Mouse (Mus musculus) forebrain, postnatal 0 days (tissue): ENCODE measurements around the gene Tex47. TPM values are rescaled to one million over a fixed set of nuclear protein-coding genes. Genes with fewer than 3 reads are reported as not detected.

Experiments
- ATAC-seq: fragments of 200-750 bp; cut with Nextera tagmentation; 2 replicates; pipeline ENCODE4 v1.8.0; 2017; ENCODE audit warnings: mild to moderate bottlenecking, moderate library complexity
- DNase-seq: peaks from one replicate; pipeline ENCODE4 v3.0.0-alpha.2; 2015
- H3K27ac ChIP-seq: fragments of 300-500 bp; sonication (generic); 2 replicates; pipeline ENCODE4 v1.5.1; 2014; ENCODE audit warnings: low read depth, mild to moderate bottlenecking, antibody characterized with exemption, low read length, moderate library complexity, mixed read lengths
- H3K27me3 ChIP-seq: fragments of 300-500 bp; sonication (generic); 2 replicates; pipeline ENCODE4 v1.6.1; 2014; ENCODE audit warnings: mild to moderate bottlenecking, low read length, mixed read lengths; ENCODE audit not compliant: insufficient read depth
- H3K36me3 ChIP-seq: fragments of 300-500 bp; sonication (generic); 2 replicates; pipeline ENCODE4 v1.6.1; 2014; ENCODE audit warnings: mild to moderate bottlenecking, moderate library complexity; ENCODE audit not compliant: insufficient read depth
- H3K4me1 ChIP-seq: fragments of 300-500 bp; sonication (generic); 2 replicates; pipeline ENCODE4 v1.6.1; 2014; ENCODE audit warnings: antibody characterized with exemption; ENCODE audit not compliant: insufficient read depth
- H3K4me2 ChIP-seq: fragments of 300-500 bp; sonication (generic); 2 replicates; pipeline ENCODE4 v1.6.1; 2014; ENCODE audit warnings: low read depth, mild to moderate bottlenecking, moderate library complexity
- H3K4me3 ChIP-seq: fragments of 300-500 bp; sonication (generic); 2 replicates; pipeline ENCODE4 v1.5.1; 2014; ENCODE audit warnings: low read depth, low read length, mixed read lengths
- H3K9ac ChIP-seq: fragments of 300-500 bp; sonication (generic); 2 replicates; pipeline ENCODE4 v1.6.1; 2014; ENCODE audit warnings: mild to moderate bottlenecking
- H3K9me3 ChIP-seq: fragments of 300-500 bp; sonication (generic); 2 replicates; pipeline ENCODE4 v1.6.1; 2016; ENCODE audit warnings: low read length
- CTCF ChIP-seq: sonication (generic); IDR thresholded peaks from 2 replicates; pipeline ENCODE4 v1.5.1; 2016; ENCODE audit warnings: antibody characterized with exemption, control low read depth, low read depth
- WGBS: fragments of 180-500 bp; shearing (Covaris S2); extraction: QIAGEN DNeasy Blood & Tissue Kit; methylation state at CpG from one replicate; pipeline ENCODE4 v1.1.7; 2014; 5-methylcytosine and 5-hydroxymethylcytosine counted together
- polyA plus RNA-seq: library from polyadenylated mRNA; unstranded; fragments of >200 nt; fragmentation: Nextera tagmentation; extraction: Ambion mirVana; gene quantifications from 2 replicates; pipeline ENCODE4 v1.2.1, GENCODE M21; 2015
- total RNA-seq: library from RNA; depleted of rRNA; stranded (reverse); fragments of >200 nt; gene quantifications from 2 replicates; pipeline ENCODE4 v1.2.3, GENCODE M21; 2014; rRNA removed

The Tex47 gene
- total RNA-seq (not detected in 2 replicates), polyA plus RNA-seq (0.18 and 0.28 TPM in 2 replicates)

DNA sequence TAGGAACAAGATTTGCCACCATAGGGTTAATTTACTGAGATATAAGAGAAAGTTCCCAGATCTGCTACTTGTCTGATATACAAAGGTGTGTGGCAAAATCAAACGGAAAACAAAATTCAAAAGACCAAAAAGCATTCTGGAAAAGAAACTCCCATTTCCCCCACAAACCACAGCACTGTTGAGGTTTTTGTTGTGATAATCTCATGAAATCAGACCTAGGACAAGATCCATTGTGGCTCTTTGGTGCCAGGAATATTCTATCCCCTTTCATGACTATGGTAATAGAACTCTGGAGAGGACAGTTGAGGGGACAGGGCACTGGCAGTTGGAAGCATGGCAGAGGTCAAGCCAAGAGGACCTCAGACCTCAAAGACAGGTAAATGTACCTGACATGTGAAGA is at the start of gene Tex47:
Gene Tex47 (plus strand): TSS at position 301 of the 400 bp plus-strand sequence.
- no peak within 1 kb of the TSS for H3K4me3 ChIP-seq
- no peaks in the 10 kb centered on the region for H3K9me3 ChIP-seq
- no peak within 1 kb of the TSS for H3K4me2 ChIP-seq
- no peak for ATAC-seq
- H3K36me3 ChIP-seq, result no peaks in the 10 kb centered on the region
- no peak within 1 kb of the TSS for H3K27ac ChIP-seq
- H3K27me3 ChIP-seq, result no peaks in the 10 kb centered on the region
- DNase-seq, result no peak
- no peak for TF ChIP-seq CTCF
- no peaks in the 10 kb centered on the region for H3K4me1 ChIP-seq
- WGBS, result 84% methylated on average over 1 of the region's 1 CpGs
- no peak within 1 kb of the TSS for H3K9ac ChIP-seq

DNA sequence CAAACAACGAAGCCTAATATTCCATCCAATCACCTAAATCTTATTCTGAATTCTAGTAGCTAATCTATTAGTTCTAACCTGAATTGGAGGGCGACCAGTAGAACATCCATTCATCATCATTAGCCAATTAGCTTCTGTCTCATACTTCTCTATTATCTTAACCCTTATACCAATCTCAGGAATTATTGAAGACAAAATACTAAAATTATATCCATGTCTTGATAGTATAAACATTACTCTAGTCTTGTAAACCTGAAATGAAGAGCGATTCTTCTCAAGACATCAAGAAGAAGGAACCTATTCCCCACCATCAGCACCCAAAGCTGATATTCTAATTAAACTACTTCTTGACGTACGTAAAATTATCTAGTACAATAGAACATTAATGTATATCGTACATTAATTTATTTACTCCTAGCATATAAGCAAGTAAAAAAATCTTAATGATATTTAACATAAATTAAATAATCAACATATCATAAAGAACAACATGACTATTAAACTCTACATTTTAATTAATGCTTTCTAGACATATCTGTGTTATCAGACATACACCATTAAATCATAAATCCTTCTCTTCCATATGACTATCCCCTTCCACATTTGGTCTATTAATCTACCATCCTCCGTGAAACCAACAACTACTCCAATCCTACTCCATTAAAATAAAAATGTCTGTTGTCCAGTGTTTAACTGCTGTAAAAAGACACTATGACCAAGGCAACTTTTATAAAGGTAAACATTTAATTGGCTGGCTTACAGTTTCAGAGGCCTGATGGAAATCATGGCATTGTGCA is 27.1 kb upstream of the Tex47 start:
- no peaks in the 10 kb centered on the region for H3K4me1 ChIP-seq

DNA sequence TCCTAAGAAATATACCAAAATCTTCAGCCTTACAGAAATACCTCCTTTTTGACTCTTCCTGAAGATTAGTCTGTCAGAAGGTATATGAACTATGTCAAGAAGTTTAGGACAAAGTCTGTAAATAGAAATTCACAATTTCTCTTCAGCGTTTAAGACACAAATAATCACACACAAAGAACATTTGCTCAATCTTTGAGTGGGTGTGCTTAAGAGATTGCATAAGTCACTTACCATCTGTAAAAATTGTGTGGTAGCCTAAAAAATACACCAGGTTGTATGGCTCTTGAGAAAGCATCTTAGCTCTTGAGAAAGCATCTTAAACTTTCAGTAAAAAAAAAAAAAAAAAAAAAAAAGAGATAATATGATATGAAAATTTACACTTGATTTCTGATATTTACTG is 19.6 kb upstream of the Tex47 start:
- WGBS, result 94% methylated on average over 1 of the region's 1 CpGs
- Histone ChIP-seq H3K4me1 (no peaks in the 10 kb centered on the region), H3K4me3 (no peak overlapping the region), H3K27ac (no peak overlapping the region), H3K27me3 (no peaks in the 10 kb centered on the region), H3K9me3 (no peaks in the 10 kb centered on the region), H3K4me2 (no peak overlapping the region), H3K9ac (no peak overlapping the region), H3K36me3 (no peaks in the 10 kb centered on the region)
- DNase-seq (no peak), ATAC-seq (no peak)
- no peak for TF ChIP-seq CTCF

More for the DNA sequence above, 27.1 kb upstream of the Tex47 start:
- DNase-seq (no peak), ATAC-seq (no peak)
- 93% methylated on average over 7 of the region's 7 CpGs for WGBS
- Histone ChIP-seq H3K4me3 (no peak overlapping the region), H3K36me3 (no peaks in the 10 kb centered on the region), H3K4me2 (no peak overlapping the region), H3K27me3 (no peaks in the 10 kb centered on the region), H3K9ac (no peak overlapping the region), H3K9me3 (no peaks in the 10 kb centered on the region), H3K27ac (no peak overlapping the region)
- TF ChIP-seq CTCF, result no peak

DNA sequence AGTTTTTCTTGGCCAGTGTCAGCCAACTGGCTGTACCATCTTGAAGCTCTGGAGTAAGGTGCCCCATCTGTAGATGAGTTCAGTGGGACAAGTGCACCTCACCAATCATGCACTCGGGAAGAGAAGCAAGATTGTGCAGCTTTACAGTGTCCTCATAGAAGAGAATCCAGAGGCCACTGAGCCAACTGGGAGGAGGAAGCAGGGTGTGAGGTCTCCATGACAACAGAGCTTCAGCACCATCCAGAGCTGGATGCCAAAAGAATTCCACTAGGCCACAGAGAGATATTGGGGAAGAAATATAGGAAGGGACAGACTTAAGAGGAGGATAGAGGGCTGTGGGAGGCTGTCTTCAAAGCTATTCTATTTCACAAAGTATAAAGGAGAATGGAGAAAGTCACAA is 950 bp upstream of the Tex47 start:
- H3K36me3 ChIP-seq, result no peaks in the 10 kb centered on the region
- H3K9ac ChIP-seq, result no peak overlapping the region
- DNase-seq, result no peak
- ATAC-seq, result no peak
- no peaks in the 10 kb centered on the region for H3K9me3 ChIP-seq
- WGBS, result 61% methylated on average over 1 of the region's 1 CpGs
- H3K27me3 ChIP-seq, result no peaks in the 10 kb centered on the region
- TF ChIP-seq CTCF, result no peak
- H3K4me3 ChIP-seq, result no peak overlapping the region
- no peaks in the 10 kb centered on the region for H3K4me1 ChIP-seq
- no peak overlapping the region for H3K4me2 ChIP-seq
- H3K27ac ChIP-seq, result no peak overlapping the region

DNA sequence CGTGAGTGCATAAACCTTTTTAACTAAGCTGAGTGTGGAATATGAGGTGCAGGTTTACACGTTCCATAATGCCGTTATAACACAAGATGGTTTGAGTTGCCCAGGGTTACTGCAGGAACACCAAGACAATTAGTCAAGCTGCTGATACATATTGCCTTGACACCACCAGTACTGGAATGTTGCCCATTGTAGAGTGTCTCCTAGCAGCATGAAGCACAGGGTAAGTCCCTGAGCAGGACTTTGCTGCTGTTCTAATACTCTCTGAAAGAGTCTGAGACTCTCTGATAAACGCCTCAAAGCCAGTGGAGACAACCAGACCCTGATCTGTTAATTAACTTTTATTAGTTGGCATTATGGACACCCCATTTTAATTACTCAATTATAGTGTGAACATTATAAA is 21.7 kb downstream of the Tex47 start:
- Histone ChIP-seq H3K36me3 (no peaks in the 10 kb centered on the region), H3K27me3 (no peaks in the 10 kb centered on the region), H3K27ac (no peak overlapping the region), H3K4me3 (no peak overlapping the region), H3K9me3 (no peaks in the 10 kb centered on the region), H3K4me2 (no peak overlapping the region), H3K4me1 (no peaks in the 10 kb centered on the region), H3K9ac (no peak overlapping the region)
- no peak for DNase-seq
- TF ChIP-seq CTCF, result no peak
- WGBS, result 63% methylated on average over 4 of the region's 4 CpGs
- no peak for ATAC-seq

DNA sequence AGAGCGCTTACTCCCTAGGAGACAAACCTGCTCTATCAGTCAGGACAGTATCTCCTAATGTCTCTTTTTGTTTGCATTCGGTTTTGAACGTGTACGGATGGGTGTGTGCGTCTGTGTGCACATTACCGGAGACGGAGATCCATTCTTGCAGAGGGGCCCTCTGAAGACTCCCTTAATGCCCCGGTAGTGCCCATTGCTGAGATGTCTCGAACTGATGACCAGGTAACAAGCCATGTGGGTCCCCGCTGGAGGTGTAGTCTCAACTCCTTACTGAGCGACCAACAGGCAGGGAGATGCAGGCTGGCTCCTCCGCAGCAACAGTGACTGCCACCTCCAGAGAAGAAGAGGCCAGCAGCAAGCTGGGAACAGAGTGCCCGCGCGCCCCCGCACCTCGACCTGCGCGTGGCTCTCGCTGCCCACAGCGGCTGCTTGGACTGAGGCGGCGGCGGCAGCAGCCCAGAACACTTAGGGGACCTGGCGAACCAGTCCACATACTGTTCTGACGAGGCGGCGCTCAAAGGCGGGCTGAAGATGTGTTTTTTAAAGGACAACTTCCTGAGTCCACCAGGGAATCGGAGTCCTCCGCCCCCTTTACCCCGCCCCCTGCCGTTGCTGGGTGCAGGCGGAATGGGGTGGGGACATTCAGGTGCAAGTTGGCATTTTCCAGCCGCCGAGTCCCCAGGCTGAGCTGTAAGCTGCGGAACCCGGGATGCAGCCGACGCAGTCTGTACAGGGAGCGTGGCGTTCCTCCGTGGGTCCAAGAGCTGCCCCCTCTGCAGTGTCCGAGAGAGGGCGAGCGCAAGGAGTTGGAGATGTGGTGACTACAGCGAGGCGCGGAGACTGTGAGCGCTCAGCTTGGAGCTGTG is 40.5 kb downstream of the Tex47 start, which contains the start of gene Zfp804b:
Gene Zfp804b (minus strand): TSS at position 612 of the 866 bp plus-strand sequence.
- H3K4me2 ChIP-seq, result peak within 1 kb of the TSS; percentile 97
- peak; percentile 88 for ATAC-seq
- peak within 1 kb of the TSS; percentile 35; the same call in 1 of the 2 replicates for H3K27ac ChIP-seq

DNA sequence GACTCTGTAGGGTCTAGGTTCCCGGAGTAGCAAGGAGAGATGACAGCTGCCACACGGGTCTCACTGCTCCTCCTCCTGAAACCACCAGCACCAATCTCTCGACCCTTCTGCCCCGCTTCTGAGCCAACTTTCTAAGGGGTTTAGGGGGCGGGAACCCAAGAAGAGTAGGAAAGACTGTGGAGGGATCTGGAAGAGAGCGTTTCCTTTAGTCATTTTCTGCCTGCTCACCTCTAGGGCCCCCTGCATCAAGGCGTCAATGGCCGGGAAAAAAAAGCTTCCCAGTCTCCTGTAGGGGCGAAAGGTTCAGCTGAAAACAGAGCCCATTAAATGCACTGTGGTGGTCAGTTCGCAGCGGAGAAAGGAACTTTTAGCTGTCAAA is 41.1 kb downstream of the Tex47 start:
- Histone ChIP-seq H3K36me3 (no peaks in the 10 kb centered on the region), H3K9me3 (no peaks in the 10 kb centered on the region), H3K27me3 (no peaks in the 10 kb centered on the region), H3K9ac (peak overlapping the region; percentile 55), H3K4me3 (peak overlapping the region; percentile 58), H3K4me2 (peak overlapping the region; percentile 97), H3K4me1 (no peaks in the 10 kb centered on the region), H3K27ac (no peak overlapping the region)
- no peak for TF ChIP-seq CTCF
- ATAC-seq (peak; percentile 42), DNase-seq (no peak)
- WGBS, result 1% methylated on average over 11 of the region's 11 CpGs

More for the DNA sequence above, 40.5 kb downstream of the Tex47 start, which contains the start of gene Zfp804b:
- WGBS, result 1% methylated on average over 50 of the region's 50 CpGs
- peak within 1 kb of the TSS; percentile 55 for H3K9ac ChIP-seq
- no peaks in the 10 kb centered on the region for H3K4me1 ChIP-seq
- TF ChIP-seq CTCF, result peak; percentile 36; the same call in 1 of the 2 replicates
- DNase-seq, result peak; percentile 39
- no peaks in the 10 kb centered on the region for H3K9me3 ChIP-seq
- H3K4me3 ChIP-seq, result peak within 1 kb of the TSS; percentile 58
- no peaks in the 10 kb centered on the region for H3K27me3 ChIP-seq
- H3K36me3 ChIP-seq, result no peaks in the 10 kb centered on the region

Other genes with a start within 250 kb of the Tex47 start
- 2.5 and 2.9 TPM in 2 replicates for gene Zfp804b, start 40.6 kb downstream of the Tex47 start, total RNA-seq
- 0.97 and 2.1 TPM in 2 replicates for gene Zfp804b, start 40.6 kb downstream of the Tex47 start, polyA plus RNA-seq